Mouse (Mus musculus): ENCODE results near the gene Ghdc. TPM values are rescaled to one million over a fixed set of nuclear protein-coding genes. Genes with fewer than 3 reads are reported as not detected.

Gene Ghdc
- total and polyA plus RNA-seq, 2 experiments from 2014 or later, result 4.4 to 7.3 TPM

DNA sequence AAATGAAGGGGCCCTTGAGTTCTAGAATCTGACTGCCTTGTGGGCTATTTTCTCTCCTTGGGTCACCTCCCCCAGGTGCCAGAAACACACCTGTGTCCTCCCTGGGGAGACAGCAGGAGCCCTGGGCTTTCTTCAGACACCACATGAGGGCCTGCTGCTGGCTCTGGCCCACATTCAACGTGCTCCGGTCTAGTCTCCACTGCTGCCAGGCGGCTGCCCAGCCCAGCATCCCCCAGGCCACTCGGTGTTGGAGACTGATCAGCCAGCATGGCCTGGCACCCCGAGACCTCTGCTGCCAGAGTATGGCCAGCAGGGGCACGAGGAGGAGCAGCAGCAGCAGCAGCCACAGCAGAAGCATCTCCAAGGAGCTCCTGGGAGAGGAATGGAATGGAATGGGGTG lies 777 bp downstream of the Ghdc start:
- Histone ChIP-seq H3K9ac (no peak overlapping the region), H3K36me3 (ENCODE audit: insufficient read depth) (no peaks in the 10 kb centered on the region), H3K4me1 (ENCODE audit: insufficient read depth) (0 out of 2 replicates have a peak, but pooled peaks cover 3% of the 10 kb centered on the region), H3K27ac (ENCODE audit: low read depth, low read length) (no peak overlapping the region), H3K9me3 (ENCODE audit: low read length) (no peaks in the 10 kb centered on the region), H3K27me3 (ENCODE audit: insufficient read depth, low read length) (no peaks in the 10 kb centered on the region), H3K4me2 (ENCODE audit: low read depth) (peak overlapping the region; percentile 44), H3K4me3 (ENCODE audit: low read depth, low read length) (peak overlapping the region; percentile 40)
- DNase-seq (no peak), ATAC-seq (0 out of 2 replicates have a peak, but pooled peaks have one; percentile 8)
- WGBS, result 58% methylated on average over 6 of the region's 6 CpGs
- no peak for TF ChIP-seq CTCF (IDR thresholded peaks at IDR 0.05; ENCODE audit: low read depth)

- Histone ChIP-seq H3K27me3 (ENCODE audit: insufficient read depth, low read length) (no peaks in the 10 kb centered on the region; the same call in 1 of the 2 replicates), H3K27ac (ENCODE audit: low read depth, low read length) (no peak overlapping the region), H3K4me3 (ENCODE audit: low read depth, low read length) (no peak overlapping the region), H3K9ac (no peak overlapping the region), H3K4me2 (ENCODE audit: low read depth) (no peak overlapping the region), H3K36me3 (ENCODE audit: insufficient read depth) (no peaks in the 10 kb centered on the region), H3K4me1 (ENCODE audit: insufficient read depth) (0 out of 2 replicates have a peak, but pooled peaks cover 3% of the 10 kb centered on the region), H3K9me3 (ENCODE audit: low read length) (no peaks in the 10 kb centered on the region)
- 98% methylated on average over 5 of the region's 5 CpGs for WGBS
- no peak for ATAC-seq
- no peak for DNase-seq
- no peak for TF ChIP-seq CTCF (IDR thresholded peaks at IDR 0.05; ENCODE audit: low read depth)
Observed at GRCm38 (mm10) chr11:100767871-100768270, 2.9 kb downstream of the Ghdc start.

DNA sequence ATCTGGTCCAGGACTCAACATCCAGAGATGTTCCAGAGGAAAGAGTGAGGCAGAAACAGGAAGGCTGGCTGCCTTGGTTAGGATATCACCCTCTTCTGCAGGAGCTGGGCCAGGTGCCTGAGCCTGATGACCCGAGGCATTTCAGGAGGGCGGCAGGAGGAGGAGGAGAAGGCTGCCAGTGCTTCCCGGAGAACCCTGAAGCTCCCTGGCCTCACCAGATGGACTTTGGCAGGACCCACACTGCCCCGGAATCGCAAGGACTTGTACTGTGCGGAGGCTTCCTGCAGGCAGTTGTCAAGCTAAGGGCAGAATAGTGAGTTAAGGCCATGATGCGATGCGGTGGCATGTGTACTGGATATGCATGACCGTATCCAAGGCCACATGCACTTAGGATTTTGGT lies 4.0 kb downstream of the Ghdc start:
- H3K27me3 ChIP-seq (ENCODE audit: insufficient read depth, low read length), result peaks cover 3% of the 10 kb centered on the region; the same call in 1 of the 2 replicates
- H3K9ac ChIP-seq, result no peak overlapping the region
- WGBS, result 86% methylated on average over 8 of the region's 9 CpGs
- peaks cover 3% of the 10 kb centered on the region; the same call in 1 of the 2 replicates for H3K4me1 ChIP-seq (ENCODE audit: insufficient read depth)
- no peaks in the 10 kb centered on the region for H3K36me3 ChIP-seq (ENCODE audit: insufficient read depth)
- ATAC-seq (no peak), DNase-seq (no peak)
- no peak for TF ChIP-seq CTCF (IDR thresholded peaks at IDR 0.05; ENCODE audit: low read depth)
- no peaks in the 10 kb centered on the region for H3K9me3 ChIP-seq (ENCODE audit: low read length)
- no peak overlapping the region for H3K4me2 ChIP-seq (ENCODE audit: low read depth)
- no peak overlapping the region for H3K4me3 ChIP-seq (ENCODE audit: low read depth, low read length)
- no peak overlapping the region for H3K27ac ChIP-seq (ENCODE audit: low read depth, low read length)

DNA sequence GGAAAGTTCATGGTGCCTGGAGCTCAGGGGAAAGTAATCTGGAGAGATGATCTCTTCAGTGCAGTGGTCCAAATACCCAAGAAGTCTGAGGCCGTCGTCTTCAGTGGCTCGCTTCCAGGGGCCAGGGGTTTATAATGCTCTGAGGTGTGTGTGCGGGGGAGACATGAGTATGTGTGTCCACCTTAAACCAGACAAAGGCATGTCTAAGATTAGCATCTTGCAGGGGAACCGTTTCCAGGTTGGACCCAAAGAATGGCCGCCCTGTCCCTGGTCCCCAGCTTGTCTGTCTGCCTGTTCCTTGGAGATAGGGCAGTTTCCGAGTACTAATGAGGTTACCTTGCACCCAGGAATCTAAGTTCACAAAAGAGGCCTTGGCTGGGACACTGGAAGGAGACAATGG lies 7.9 kb downstream of the Ghdc start, which contains the start of gene Hcrt:
Hcrt (minus strand) TSS at position 101 of the 400 bp plus-strand sequence.
- H3K27ac ChIP-seq (ENCODE audit: low read depth, low read length), result no peak within 1 kb of the TSS
- 80% methylated on average over 7 of the region's 7 CpGs for WGBS
- ATAC-seq (no peak), DNase-seq (no peak)
- peak within 1 kb of the TSS; percentile 41 for H3K4me3 ChIP-seq (ENCODE audit: low read depth, low read length)
- TF ChIP-seq CTCF (IDR thresholded peaks at IDR 0.05; ENCODE audit: low read depth), result no peak
- H3K27me3 ChIP-seq (ENCODE audit: insufficient read depth, low read length), result peaks cover 3% of the 10 kb centered on the region; the same call in 1 of the 2 replicates
- peak within 1 kb of the TSS; percentile 66 for H3K4me2 ChIP-seq (ENCODE audit: low read depth)
- H3K4me1 ChIP-seq (ENCODE audit: insufficient read depth), result no peaks in the 10 kb centered on the region; the same call in 1 of the 2 replicates
- H3K9me3 ChIP-seq (ENCODE audit: low read length), result no peaks in the 10 kb centered on the region
- peak within 1 kb of the TSS; percentile 47 for H3K9ac ChIP-seq
- H3K36me3 ChIP-seq (ENCODE audit: insufficient read depth), result no peaks in the 10 kb centered on the region

DNA sequence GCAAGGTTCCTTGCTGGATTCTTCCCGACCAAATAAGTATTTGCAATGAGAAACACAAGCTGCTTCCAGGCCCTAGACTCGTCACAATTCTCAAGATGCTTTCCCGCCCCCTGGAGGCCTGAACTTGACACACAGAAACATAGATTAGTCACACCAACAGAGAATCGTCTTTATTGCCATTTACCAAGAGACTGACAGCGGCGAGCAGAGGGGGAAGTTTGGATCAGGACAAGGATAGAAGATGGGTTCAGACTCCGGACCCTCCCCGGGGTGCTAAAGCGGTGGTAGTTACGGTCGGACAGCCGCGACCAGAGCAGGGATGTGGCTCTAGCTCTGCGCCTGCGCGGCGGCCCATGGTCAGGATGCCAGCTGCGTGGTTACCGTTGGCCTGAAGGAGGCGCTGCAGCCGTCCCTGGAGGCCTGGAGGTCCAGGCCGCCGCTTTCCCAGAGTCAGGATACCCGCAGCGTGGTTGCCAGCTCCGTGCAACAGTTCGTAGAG lies 9.2 kb downstream of the Ghdc start:
- Histone ChIP-seq H3K4me3 (ENCODE audit: low read depth, low read length) (peak overlapping the region; percentile 41), H3K4me2 (ENCODE audit: low read depth) (peak overlapping the region; percentile 66), H3K9me3 (ENCODE audit: low read length) (no peaks in the 10 kb centered on the region), H3K27ac (ENCODE audit: low read depth, low read length) (no peak overlapping the region), H3K27me3 (ENCODE audit: insufficient read depth, low read length) (peaks cover 3% of the 10 kb centered on the region; the same call in 1 of the 2 replicates), H3K36me3 (ENCODE audit: insufficient read depth) (no peaks in the 10 kb centered on the region), H3K9ac (peak overlapping the region; percentile 47), H3K4me1 (ENCODE audit: insufficient read depth) (no peaks in the 10 kb centered on the region; the same call in 1 of the 2 replicates)
- under 1% methylated on average over 27 of the region's 27 CpGs for WGBS
- DNase-seq (peak; percentile 92), ATAC-seq (peak; percentile 65)
- TF ChIP-seq CTCF (IDR thresholded peaks at IDR 0.05; ENCODE audit: low read depth), result peak; percentile 83

- Histone ChIP-seq H3K9ac (peak within 1 kb of the TSS; percentile 70), H3K36me3 (ENCODE audit: insufficient read depth) (0 out of 2 replicates have a peak, but pooled peaks cover 8% of the 10 kb centered on the region), H3K9me3 (ENCODE audit: low read length) (no peaks in the 10 kb centered on the region), H3K27me3 (ENCODE audit: insufficient read depth, low read length) (peaks cover 3% of the 10 kb centered on the region; the same call in 1 of the 2 replicates), H3K4me3 (ENCODE audit: low read depth, low read length) (peak within 1 kb of the TSS; percentile 58), H3K4me1 (ENCODE audit: insufficient read depth) (no peaks in the 10 kb centered on the region; the same call in 1 of the 2 replicates), H3K27ac (ENCODE audit: low read depth, low read length) (peak within 1 kb of the TSS; percentile 59), H3K4me2 (ENCODE audit: low read depth) (peak within 1 kb of the TSS; percentile 74)
- ATAC-seq, result peak; percentile 86
- 2% methylated on average over 50 of the region's 51 CpGs for WGBS
- peak; percentile 66 for TF ChIP-seq CTCF (IDR thresholded peaks at IDR 0.05; ENCODE audit: low read depth)
- peak; percentile 90 for DNase-seq
Observed at GRCm38 (mm10) chr11:100759611-100760233, 11.0 kb downstream of the Ghdc start, which contains the start of gene Kcnh4. Gene Kcnh4, minus strand, starts transcription at chr11:100759942.
